Mouse (Mus musculus) heart, embryonic 14.5 days (tissue): ENCODE measurements at regions not wholly inside any gene's neighbourhood (a gene's known extent, or its start where the extent isn't known, plus 50 kb on each side); places are given as distances from the start of the nearest gene placed in this dataset.

Experiments used
- ATAC-seq: fragments of 200-750 bp; cut with Nextera tagmentation; 2 replicates; pipeline ENCODE4 v1.8.0; 2017; ENCODE audit warnings: low read depth, moderate TSS enrichment; ENCODE audit not compliant: insufficient number of reproducible peaks, insufficient read depth, low FRiP score
- H3K27ac ChIP-seq, 2 experiments: fragments of 200-500 bp in 1 of 2; fragments of 300-500 bp in 1 of 2; sonication (generic) in 1 of 2; replicated peaks in 1 of 2; 2 replicates each; pipeline ENCODE4 v1.5.1; 2012 to 2014; ENCODE audit warnings: low read depth in 2 of 2, low read length in 2 of 2, control low read depth in 1 of 2, mild to moderate bottlenecking in 1 of 2, mixed read lengths in 1 of 2; ENCODE audit not compliant: control insufficient read depth in 1 of 2, insufficient read depth in 1 of 2
- H3K27me3 ChIP-seq: fragments of 300-500 bp; sonication (generic); 2 replicates; pipeline ENCODE4 v1.6.1; 2014; ENCODE audit warnings: mild to moderate bottlenecking, low read length, control low read depth; ENCODE audit not compliant: control insufficient read depth, insufficient read depth
- H3K36me3 ChIP-seq: fragments of 300-500 bp; sonication (generic); 2 replicates; pipeline ENCODE4 v1.6.1; 2014; ENCODE audit warnings: mild to moderate bottlenecking, control low read depth, low read length, mixed read lengths; ENCODE audit not compliant: control insufficient read depth, insufficient read depth
- H3K4me1 ChIP-seq, 2 experiments: fragments of 200-500 bp in 1 of 2; fragments of 300-500 bp in 1 of 2; sonication (generic) in 1 of 2; 2 replicates each; pipeline ENCODE4 v1.6.1; 2012 to 2014; ENCODE audit warnings: low read length in 2 of 2, control low read depth in 1 of 2, mixed read lengths in 1 of 2; ENCODE audit not compliant: control insufficient read depth in 2 of 2, insufficient read depth in 2 of 2
- H3K4me2 ChIP-seq: fragments of 300-500 bp; sonication (generic); 2 replicates; pipeline ENCODE4 v1.6.1; 2014; ENCODE audit warnings: mild to moderate bottlenecking, low read length
- H3K4me3 ChIP-seq, 2 experiments: fragments of 200-500 bp in 1 of 2; fragments of 300-500 bp in 1 of 2; sonication (generic) in 1 of 2; 2 replicates each; pipeline ENCODE4 v1.5.1; 2012 to 2014; ENCODE audit warnings: low read length in 2 of 2, mild to moderate bottlenecking in 2 of 2, control low read depth in 1 of 2, low read depth in 1 of 2, moderate library complexity in 1 of 2; ENCODE audit not compliant: control insufficient read depth in 1 of 2, insufficient read depth in 1 of 2
- H3K9ac ChIP-seq: fragments of 300-500 bp; sonication (generic); 2 replicates; pipeline ENCODE4 v1.6.1; 2014; ENCODE audit warnings: mild to moderate bottlenecking, low read length
- H3K9me3 ChIP-seq: fragments of 300-500 bp; sonication (generic); 2 replicates; pipeline ENCODE4 v1.6.1; 2016; ENCODE audit warnings: low read length, control low read depth; ENCODE audit not compliant: control insufficient read depth
- WGBS: fragments of 180-500 bp; shearing (Covaris S2); extraction: QIAGEN DNeasy Blood & Tissue Kit; methylation state at CpG from one replicate; pipeline ENCODE4 v1.1.7; 2014; 5-methylcytosine and 5-hydroxymethylcytosine counted together

GRCm38 (mm10) chr7:70219310-70219709 is 147.2 kb downstream of the Nr2f2 start:
- H3K36me3 ChIP-seq: no peaks in the 10 kb centered on the region
- H3K27me3 ChIP-seq: no peaks in the 10 kb centered on the region
- H3K4me3 ChIP-seq: no peak overlapping the region
- no peak overlapping the region for H3K4me2 ChIP-seq
- H3K9me3 ChIP-seq: no peaks in the 10 kb centered on the region
- H3K9ac ChIP-seq: no peak overlapping the region
- H3K4me1 ChIP-seq: 0 out of 4 replicates have a peak, but pooled peaks cover 0 to 1% of the 10 kb centered on the region in 2 experiments
- 92% methylated on average over 6 of the region's 6 CpGs for WGBS
- H3K27ac ChIP-seq: no peak overlapping the region
- no peak for ATAC-seq

- Histone ChIP-seq H3K9me3 (no peaks in the 10 kb centered on the region), H3K36me3 (no peaks in the 10 kb centered on the region), H3K4me2 (no peak overlapping the region), H3K27ac (no peak overlapping the region), H3K27me3 (no peaks in the 10 kb centered on the region), H3K4me1 (0 out of 4 replicates have a peak, but pooled peaks cover 0 to 4% of the 10 kb centered on the region in 2 experiments), H3K4me3 (no peak overlapping the region), H3K9ac (no peak overlapping the region)
- ATAC-seq: no peak
- 85% methylated on average over 2 of the region's 2 CpGs for WGBS
These were observed 149.4 kb downstream of the Nr2f2 start for GRCm38 (mm10) chr7:70217137-70217536.

DNA sequence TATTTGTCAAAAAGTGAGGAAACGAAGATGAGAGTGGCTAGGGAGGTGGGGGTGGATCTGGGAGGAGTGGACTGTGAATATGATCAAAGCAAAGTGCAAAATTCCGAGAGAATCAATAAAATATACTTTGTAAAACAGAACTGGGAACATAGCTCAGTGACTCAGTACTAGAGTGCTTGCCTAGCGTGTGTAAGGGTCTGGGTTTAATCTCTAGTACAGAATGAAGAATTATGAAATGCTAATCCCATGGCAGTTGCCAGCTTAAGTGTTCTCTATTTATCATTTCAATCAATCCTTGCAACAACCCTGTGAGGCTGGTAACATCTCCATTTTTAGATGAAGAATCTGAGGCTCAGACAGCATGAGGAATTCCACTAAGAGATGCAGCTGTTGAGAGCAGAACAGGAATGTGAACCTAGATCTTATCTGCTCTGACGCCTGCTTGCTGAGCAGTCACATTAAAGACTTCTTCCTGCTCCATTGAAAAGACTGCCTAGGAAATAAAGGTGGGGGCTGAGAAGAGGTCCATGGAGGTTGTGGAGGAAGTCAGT is 152.5 kb downstream of the Nr2f2 start:
- no peaks in the 10 kb centered on the region for H3K27me3 ChIP-seq
- no peak for ATAC-seq
- H3K27ac ChIP-seq: no peak overlapping the region
- H3K9ac ChIP-seq: no peak overlapping the region
- no peaks in the 10 kb centered on the region for H3K9me3 ChIP-seq
- 0 out of 4 replicates have a peak, but pooled peaks cover 0 to 4% of the 10 kb centered on the region in 2 experiments for H3K4me1 ChIP-seq
- WGBS: 39% methylated on average over 4 of the region's 4 CpGs
- no peak overlapping the region for H3K4me3 ChIP-seq
- H3K4me2 ChIP-seq: no peak overlapping the region
- H3K36me3 ChIP-seq: no peaks in the 10 kb centered on the region

DNA sequence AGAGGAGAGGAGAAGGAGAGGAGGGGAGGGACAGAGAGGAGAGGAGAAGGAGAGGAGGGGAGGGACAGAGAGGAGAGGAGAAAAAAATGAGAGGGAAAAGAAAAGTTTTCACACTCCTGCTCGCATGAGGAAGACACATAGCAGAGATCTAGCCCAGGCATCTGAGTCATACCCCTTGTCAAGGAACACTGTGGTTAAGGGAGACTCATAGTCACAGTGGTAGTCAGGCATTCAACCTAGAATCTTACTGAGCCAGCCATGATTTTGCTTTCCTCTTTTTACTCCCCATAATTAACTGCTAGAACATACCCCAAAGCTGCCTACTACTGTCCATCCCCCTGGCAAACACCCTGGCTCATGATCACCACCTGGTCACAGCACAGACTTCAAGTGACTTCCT is 160.6 kb downstream of the Nr2f2 start:
- Histone ChIP-seq H3K36me3 (no peaks in the 10 kb centered on the region), H3K9me3 (no peaks in the 10 kb centered on the region), H3K4me1 (no peaks in the 10 kb centered on the region), H3K4me3 (no peak overlapping the region), H3K4me2 (no peak overlapping the region), H3K27ac (no peak overlapping the region), H3K27me3 (no peaks in the 10 kb centered on the region), H3K9ac (no peak overlapping the region)
- ATAC-seq: no peak
- 76% methylated on average over 1 of the region's 1 CpGs for WGBS

DNA sequence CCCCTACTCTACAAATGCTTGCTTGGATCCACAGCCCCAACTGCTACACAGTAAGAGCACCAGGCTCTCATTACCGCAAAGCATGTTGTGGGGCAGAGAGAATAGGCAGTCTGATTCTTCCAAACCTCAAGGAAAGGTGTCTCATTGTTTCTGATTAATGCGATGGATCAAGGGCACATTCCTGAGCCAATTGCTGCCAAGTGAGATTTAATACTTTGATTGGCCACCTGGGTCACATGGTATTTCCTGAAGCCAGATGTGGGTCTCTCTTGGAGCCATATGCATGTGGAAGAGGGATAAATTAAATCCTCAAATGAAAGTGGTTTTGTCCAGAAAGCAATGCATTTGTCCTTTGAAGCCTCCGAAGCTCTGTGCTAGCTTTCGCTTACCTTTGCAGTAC is 166.3 kb downstream of the Nr2f2 start:
- Histone ChIP-seq H3K4me3 (no peak overlapping the region), H3K36me3 (no peaks in the 10 kb centered on the region), H3K27me3 (no peaks in the 10 kb centered on the region), H3K9me3 (no peaks in the 10 kb centered on the region), H3K9ac (no peak overlapping the region), H3K4me2 (no peak overlapping the region), H3K4me1 (no peaks in the 10 kb centered on the region), H3K27ac (no peak overlapping the region)
- ATAC-seq: no peak
- 90% methylated on average over 4 of the region's 4 CpGs for WGBS

DNA sequence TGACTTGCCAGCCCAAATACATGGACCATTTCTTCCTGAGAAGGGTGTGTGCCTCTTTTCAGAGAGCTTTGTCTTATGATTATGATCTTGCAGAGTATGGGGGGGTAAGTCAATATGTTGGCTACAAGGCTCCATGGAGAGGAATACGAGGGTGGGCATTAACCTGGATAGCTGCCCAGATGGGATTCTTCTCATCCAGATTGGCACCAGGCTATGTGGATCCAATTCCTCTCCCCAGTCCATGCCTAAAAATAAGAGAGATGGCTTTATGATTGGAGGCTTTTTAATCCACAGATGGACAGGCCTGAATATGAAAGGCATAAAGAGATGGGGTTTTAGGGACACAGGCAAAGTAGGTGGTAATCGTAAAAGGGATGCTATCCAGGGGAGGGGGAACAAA is 187.6 kb downstream of the Nr2f2 start:
- Histone ChIP-seq H3K9me3 (no peaks in the 10 kb centered on the region), H3K4me2 (no peak overlapping the region), H3K27ac (no peak overlapping the region), H3K27me3 (no peaks in the 10 kb centered on the region), H3K36me3 (no peaks in the 10 kb centered on the region), H3K4me3 (no peak overlapping the region), H3K4me1 (no peaks in the 10 kb centered on the region), H3K9ac (no peak overlapping the region)
- 89% methylated on average over 2 of the region's 2 CpGs for WGBS
- ATAC-seq: no peak

- Histone ChIP-seq H3K4me1 (no peaks in the 10 kb centered on the region), H3K9me3 (no peaks in the 10 kb centered on the region), H3K27ac (no peak overlapping the region), H3K36me3 (no peaks in the 10 kb centered on the region), H3K9ac (no peak overlapping the region), H3K4me3 (no peak overlapping the region), H3K4me2 (no peak overlapping the region), H3K27me3 (no peaks in the 10 kb centered on the region)
- WGBS: 35% methylated on average over 2 of the region's 2 CpGs
- no peak for ATAC-seq
These were observed 188.5 kb downstream of the Nr2f2 start for GRCm38 (mm10) chr7:70178006-70178405.

- WGBS: 82% methylated on average over 16 of the region's 16 CpGs
These were observed 189.8 kb downstream of the Nr2f2 start for GRCm38 (mm10) chr7:70176686-70177259.

More at GRCm38 (mm10) chr7:70176686-70177259, 189.8 kb downstream of the Nr2f2 start:
- no peaks in the 10 kb centered on the region for H3K9me3 ChIP-seq
- H3K27ac ChIP-seq: no peak overlapping the region
- H3K4me1 ChIP-seq: no peaks in the 10 kb centered on the region
- ATAC-seq: no peak
- H3K4me2 ChIP-seq: no peak overlapping the region
- no peak overlapping the region for H3K4me3 ChIP-seq
- H3K27me3 ChIP-seq: no peaks in the 10 kb centered on the region
- no peak overlapping the region for H3K9ac ChIP-seq
- no peaks in the 10 kb centered on the region for H3K36me3 ChIP-seq
